Mouse (Mus musculus) central nervous system, embryonic 14 days (tissue): ENCODE data around the gene Slc39a5. TPM values are rescaled to one million over a fixed set of nuclear protein-coding genes. Genes with fewer than 3 reads are reported as not detected.

Experiments
- polyA plus RNA-seq: library from polyadenylated mRNA; depleted of rRNA; stranded (reverse); fragments of >200 nt; gene quantifications from 2 replicates; pipeline ENCODE4 v1.2.3, GENCODE M21; 2012; rRNA removed

Slc39a5 gene
- 0.10 and 0.28 TPM in 2 replicates for polyA plus RNA-seq

GRCm38 (mm10) chr10:128401056-128401455, at the start of gene Slc39a5:
TSS of gene Slc39a5 (minus strand) at chr10:128401229.

GRCm38 (mm10) chr10:128411211-128412054, 10.4 kb upstream of the Slc39a5 start, which contains the start of the genes Nabp2 and Rnf41:
TSS of gene Nabp2 (minus strand) at chr10:128411492.
TSS of gene Rnf41 (plus strand) at chr10:128411657.

GRCm38 (mm10) chr10:128376455-128377211, 24.4 kb downstream of the Slc39a5 start, which contains the start of gene Ankrd52:
TSS of gene Ankrd52 (plus strand) at chr10:128377115.

GRCm38 (mm10) chr10:128368402-128369217, 32.4 kb downstream of the Slc39a5 start, which contains the start of gene Coq10a:
TSS of gene Coq10a (minus strand) at chr10:128368997.

Other genes starting within 250 kb of the Slc39a5 start
- gene Rbms2, start 220.9 kb downstream of the Slc39a5 start, polyA plus RNA-seq = 28.0 and 39.8 TPM in 2 replicates
- 3.6 and 4.0 TPM in 2 replicates for gene Gls2, start 206.8 kb downstream of the Slc39a5 start, polyA plus RNA-seq
- 13.6 and 15.5 TPM in 2 replicates for gene Spryd4, start 189.4 kb downstream of the Slc39a5 start, polyA plus RNA-seq
- 0.23 and 0.26 TPM in 2 replicates for gene Mip, start 175.4 kb downstream of the Slc39a5 start, polyA plus RNA-seq
- 18.3 and 20.5 TPM in 2 replicates for gene Timeless, start 169.2 kb downstream of the Slc39a5 start, polyA plus RNA-seq
- gene Apon, start 147.1 kb downstream of the Slc39a5 start, polyA plus RNA-seq = 0.38 and 0.45 TPM in 2 replicates
- gene Apof, start 132.6 kb downstream of the Slc39a5 start, polyA plus RNA-seq = not detected in 2 replicates
- 30.6 and 34.3 TPM in 2 replicates for gene Stat2, start 130.7 kb downstream of the Slc39a5 start, polyA plus RNA-seq
- 0.10 and 0.14 TPM in 2 replicates for gene Il23a, start 102.5 kb downstream of the Slc39a5 start, polyA plus RNA-seq
- gene Pan2, start 97.9 kb downstream of the Slc39a5 start, polyA plus RNA-seq = 44.2 and 45.9 TPM in 2 replicates
- gene Cnpy2, start 78.8 kb downstream of the Slc39a5 start, polyA plus RNA-seq = 110 and 127 TPM in 2 replicates
- 172 and 176 TPM in 2 replicates for gene Cs, start 63.5 kb downstream of the Slc39a5 start, polyA plus RNA-seq
- gene Coq10a, start 32.2 kb downstream of the Slc39a5 start, polyA plus RNA-seq = 77.1 and 77.4 TPM in 2 replicates
- gene Ankrd52, start 24.1 kb downstream of the Slc39a5 start, polyA plus RNA-seq = 47.3 and 49.7 TPM in 2 replicates
- 94.8 and 115 TPM in 2 replicates for gene Nabp2, start 10.3 kb upstream of the Slc39a5 start, polyA plus RNA-seq
- gene Rnf41, start 10.4 kb upstream of the Slc39a5 start, polyA plus RNA-seq = 62.8 and 67.8 TPM in 2 replicates
- 361 and 409 TPM in 2 replicates for gene Smarcc2, start 58.0 kb upstream of the Slc39a5 start, polyA plus RNA-seq
- gene Myl6, start 92.9 kb upstream of the Slc39a5 start, polyA plus RNA-seq = 1,386 and 1,494 TPM in 2 replicates
- gene Myl6b, start 97.5 kb upstream of the Slc39a5 start, polyA plus RNA-seq = 30.5 and 38.6 TPM in 2 replicates
- 16.6 and 28.0 TPM in 2 replicates for gene Esyt1, start 124.6 kb upstream of the Slc39a5 start, polyA plus RNA-seq
- 18.2 and 19.1 TPM in 2 replicates for gene Zc3h10, start 146.5 kb upstream of the Slc39a5 start, polyA plus RNA-seq
- 3,335 and 3,553 TPM in 2 replicates for gene Rpl41, start 148.1 kb upstream of the Slc39a5 start, polyA plus RNA-seq
- gene Pa2g4, start 164.8 kb upstream of the Slc39a5 start, polyA plus RNA-seq = 155 and 169 TPM in 2 replicates
- 0.85 and 5.3 TPM in 2 replicates for gene Erbb3, start 188.4 kb upstream of the Slc39a5 start, polyA plus RNA-seq
- 1,129 and 1,158 TPM in 2 replicates for gene Rps26, start 225.5 kb upstream of the Slc39a5 start, polyA plus RNA-seq
- 20.6 and 21.6 TPM in 2 replicates for gene Ikzf4, start 244.8 kb upstream of the Slc39a5 start, polyA plus RNA-seq